In genomic region chr5:64266534-64266933, GRCm38 (mm10) we compare ENCODE assay signal across 18 mouse cellular contexts.
"Had no signal": no experiment of that assay in that cellular context is flagged by ENCODE, and none has a peak within 500 bp of the region (broad histone marks: within the 10 kb centered on the region; RNA-seq: fewer than 3 reads in every experiment).

No protein-coding gene starts in this region.

- H3K4me3 ChIP-seq: heart, embryonic 10.5 days; heart, embryonic 12.5 days; limb, embryonic 13.5 days; limb, embryonic 15.5 days; liver, embryonic 12.5 days had no signal

- H3K27me3 ChIP-seq: heart, embryonic 12.5 days; limb, embryonic 13.5 days; limb, embryonic 15.5 days; liver, embryonic 12.5 days had no signal

- DNase-seq: forebrain, postnatal 0 days; gastrocnemius, postnatal 14 days; gastrocnemius, postnatal 36 days; heart, adult 18-20 months; heart, postnatal 10 days; heart, postnatal 4 days; layer of hippocampus, adult 9-11 months; layer of hippocampus, postnatal 36 days; left cerebral cortex, postnatal 4 days had no signal

- H3K9me3 ChIP-seq: heart, embryonic 10.5 days; heart, embryonic 12.5 days; limb, embryonic 13.5 days; limb, embryonic 15.5 days; liver, embryonic 12.5 days had no signal

- ATAC-seq: forebrain, postnatal 0 days; hindbrain, embryonic 16.5 days; inflammation-experienced regulatory T-cells, adult 6 months; liver, embryonic 12.5 days had no signal

- H3K27ac ChIP-seq: heart, embryonic 10.5 days; hindbrain, embryonic 14.5 days; limb, embryonic 13.5 days; limb, embryonic 15.5 days; liver, embryonic 12.5 days; liver, embryonic 14.5 days had no signal

- H3K9ac ChIP-seq: forebrain, postnatal 0 days; heart, embryonic 12.5 days; hindbrain, embryonic 14.5 days; limb, embryonic 13.5 days; limb, embryonic 15.5 days; liver, embryonic 12.5 days; liver, embryonic 14.5 days had no signal

- H3K4me2 ChIP-seq: heart, embryonic 12.5 days; hindbrain, embryonic 14.5 days; limb, embryonic 13.5 days; limb, embryonic 15.5 days; liver, embryonic 12.5 days had no signal
